Mouse (Mus musculus): ENCODE data around the gene Cd55b. TPM values are rescaled to one million over a fixed set of nuclear protein-coding genes. Genes with fewer than 3 reads are reported as not detected.

Gene Cd55b
- total RNA-seq, 4 experiments from 2014 or later: 0.44 to 1.0 TPM; not detected in 2

- no peak for DNase-seq (ENCODE audit: low spot score in 2 of 2)
These were observed 80.4 kb downstream of the Cd55b start for GRCm38 (mm10) chr1:130342429-130342828.

Other genes with a start within 250 kb of the Cd55b start
- 1 to 10 TPM; 3.9 to 6.7 (median 5.4) TPM for gene Cd55, start 39.7 kb upstream of the Cd55b start, total RNA-seq (2022)
- gene Zp3r, start 206.6 kb upstream of the Cd55b start, total RNA-seq (2022): under 1 TPM in 2 of 4 experiments, not detected in 2; 0.24 to 0.25 TPM
- gene C4bp, start 238.6 kb upstream of the Cd55b start, total RNA-seq (2022): not detected

Measured in left cerebral cortex, adult 8-10 months (tissue).